Mouse (Mus musculus): ENCODE results near the gene Neurog2. TPM values are rescaled to one million over a fixed set of nuclear protein-coding genes. Genes with fewer than 3 reads are reported as not detected.

Neurog2 gene
- total and polyA plus RNA-seq, 3 experiments: 0.04 TPM; not detected in 2

- TF ChIP-seq TBP (IDR thresholded peaks at IDR 0.05; ENCODE audit: low read depth, low read length): no peak
- no peak for TF ChIP-seq MAZ (IDR thresholded peaks at IDR 0.05; ENCODE audit: low read depth, low read length)
- no peak for TF ChIP-seq HCFC1 (IDR thresholded peaks at IDR 0.05; ENCODE audit: low read depth, low read length)
- TF ChIP-seq NRF1 (IDR thresholded peaks at IDR 0.05; ENCODE audit: insufficient read depth, low read depth, low read length, poor library complexity, severe bottlenecking): no peak
- no peak for TF ChIP-seq ZNF384 (IDR thresholded peaks at IDR 0.05; ENCODE audit: low read depth, low read length)
Observed at GRCm38 (mm10) chr3:127632531-127632930, 404 bp upstream of the Neurog2 start.

DNA sequence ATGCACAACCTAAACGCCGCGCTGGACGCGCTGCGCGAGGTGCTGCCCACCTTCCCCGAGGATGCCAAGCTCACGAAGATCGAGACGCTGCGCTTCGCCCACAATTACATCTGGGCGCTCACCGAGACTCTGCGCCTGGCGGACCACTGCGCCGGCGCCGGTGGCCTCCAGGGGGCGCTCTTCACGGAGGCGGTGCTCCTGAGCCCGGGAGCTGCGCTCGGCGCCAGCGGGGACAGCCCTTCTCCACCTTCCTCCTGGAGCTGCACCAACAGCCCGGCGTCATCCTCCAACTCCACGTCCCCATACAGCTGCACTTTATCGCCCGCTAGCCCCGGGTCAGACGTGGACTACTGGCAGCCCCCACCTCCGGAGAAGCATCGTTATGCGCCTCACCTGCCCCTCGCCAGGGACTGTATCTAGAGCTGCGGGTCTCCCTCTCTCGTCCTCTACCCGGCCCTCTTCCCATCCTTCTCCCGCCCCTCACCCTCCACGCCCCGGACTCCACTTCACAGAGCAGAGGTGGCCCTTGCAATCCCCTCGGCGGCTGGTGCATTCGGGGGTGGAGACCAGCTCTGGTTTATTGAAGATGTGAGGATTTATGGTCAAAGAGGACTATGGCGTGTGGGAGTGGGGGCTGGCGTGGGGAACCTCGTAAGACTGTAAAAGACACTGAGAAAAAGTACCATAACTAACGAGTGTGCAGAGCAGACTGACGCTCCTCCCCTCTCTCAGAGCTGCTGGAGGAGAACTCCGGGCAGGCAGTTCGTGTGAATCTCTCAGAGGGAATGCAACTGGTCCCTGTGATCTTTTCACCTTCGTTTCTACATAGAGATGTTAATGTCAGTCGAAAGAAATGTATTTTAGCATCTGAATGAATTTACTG lies 1.4 kb downstream of the Neurog2 start:
- H3K9me3 ChIP-seq (replicated peaks; ENCODE audit: insufficient read depth, low read length): no peaks in the 10 kb centered on the region
- no peak overlapping the region for H3K9ac ChIP-seq (ENCODE audit: control insufficient read depth, low read depth, low read length, poor library complexity, severe bottlenecking)
- H3K27me3 ChIP-seq (ENCODE audit: control insufficient read depth in 1 of 2, insufficient read depth in 2 of 2, low read length in 2 of 2): peaks cover 4 to 14% of the 10 kb centered on the region in 2 experiments
- no peaks in the 10 kb centered on the region for H3K79me2 ChIP-seq (ENCODE audit: control insufficient read depth, insufficient read depth, low read length, poor library complexity)
- peak overlapping the region in 1 of 2 experiments; percentile 13; a peak in 1 of 4 replicates for H3K4me3 ChIP-seq (ENCODE audit: control insufficient read depth in 1 of 2, insufficient read depth in 1 of 2, low read depth in 2 of 2, low read length in 2 of 2)
- H3K4me1 ChIP-seq (ENCODE audit: control insufficient read depth in 1 of 2, insufficient read depth in 2 of 2, low read length in 2 of 2): no peaks in the 10 kb centered on the region
- TF ChIP-seq MAZ (IDR thresholded peaks at IDR 0.05; ENCODE audit: low read depth, low read length): no peak
- TF ChIP-seq TCF12 (IDR thresholded peaks at IDR 0.05; ENCODE audit: low read depth, low read length): no peak
- no peak for TF ChIP-seq BHLHE40 (IDR thresholded peaks at IDR 0.05; ENCODE audit: borderline replicate concordance, low read depth, low read length)
- peak; percentile 55 for TF ChIP-seq SMC3 (IDR thresholded peaks at IDR 0.05; ENCODE audit: low read depth, low read length)
- peak; percentile 57 to 88 (median 68) for TF ChIP-seq CTCF (IDR thresholded peaks at IDR 0.05 in 2 of 3, conservative IDR thresholded peaks at IDR 0.05 in 1 of 3; ENCODE audit: control insufficient read depth in 1 of 3, insufficient read depth in 1 of 3, low read depth in 2 of 3, low read length in 3 of 3, poor library complexity in 1 of 3, severe bottlenecking in 1 of 3)
- peak; percentile 21; the same call in 1 of the 2 replicates for TF ChIP-seq RAD21 (IDR thresholded peaks at IDR 0.05; ENCODE audit: low read depth, low read length)
- H3K36me3 ChIP-seq (ENCODE audit: control insufficient read depth in 1 of 2, insufficient read depth in 2 of 2, low read length in 2 of 2): no peaks in the 10 kb centered on the region
- no peak overlapping the region for H3K27ac ChIP-seq (ENCODE audit: control insufficient read depth, low read depth, low read length)
- peak; percentile 63 for DNase-seq (ENCODE audit: low read depth, low spot score)

More at GRCm38 (mm10) chr3:127632531-127632930, 404 bp upstream of the Neurog2 start:
- no peaks in the 10 kb centered on the region for H3K79me2 ChIP-seq (ENCODE audit: control insufficient read depth, insufficient read depth, low read length, poor library complexity)
- H3K36me3 ChIP-seq (ENCODE audit: control insufficient read depth in 1 of 2, insufficient read depth in 2 of 2, low read length in 2 of 2): no peaks in the 10 kb centered on the region
- H3K4me1 ChIP-seq (ENCODE audit: control insufficient read depth in 1 of 2, insufficient read depth in 2 of 2, low read length in 2 of 2): no peaks in the 10 kb centered on the region
- peak overlapping the region; percentile 16 to 50; a peak in 3 of 4 replicates for H3K4me3 ChIP-seq (ENCODE audit: control insufficient read depth in 1 of 2, insufficient read depth in 1 of 2, low read depth in 2 of 2, low read length in 2 of 2)
- no peak overlapping the region for H3K9ac ChIP-seq (ENCODE audit: control insufficient read depth, low read depth, low read length, poor library complexity, severe bottlenecking)
- H3K27ac ChIP-seq (ENCODE audit: control insufficient read depth, low read depth, low read length): no peak overlapping the region
- DNase-seq (ENCODE audit: low read depth, low spot score): peak; percentile 55
- no peaks in the 10 kb centered on the region for H3K9me3 ChIP-seq (replicated peaks; ENCODE audit: insufficient read depth, low read length)
- H3K27me3 ChIP-seq (ENCODE audit: control insufficient read depth in 1 of 2, insufficient read depth in 2 of 2, low read length in 2 of 2): peaks cover 4 to 14% of the 10 kb centered on the region in 2 experiments

DNA sequence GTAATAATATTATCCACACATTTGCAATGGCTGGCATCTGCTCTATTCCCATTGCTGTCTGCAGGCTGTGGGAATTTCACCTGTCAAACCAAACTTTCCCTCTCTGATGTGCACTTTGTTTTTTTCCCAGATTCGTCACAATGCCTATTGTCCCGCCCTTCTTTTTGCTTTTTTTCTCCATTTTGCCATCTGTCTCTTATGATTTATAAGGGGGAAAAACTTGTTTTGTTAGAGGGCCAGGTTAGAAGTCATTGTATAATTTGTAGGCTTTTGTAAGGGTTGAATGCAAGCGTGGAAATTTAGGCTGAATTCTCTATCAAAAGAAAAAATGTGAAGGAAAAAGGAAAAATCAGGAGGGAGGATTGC lies 2.0 kb downstream of the Neurog2 start:
- H3K27me3 ChIP-seq (ENCODE audit: control insufficient read depth in 1 of 2, insufficient read depth in 2 of 2, low read length in 2 of 2): peaks cover 4 to 14% of the 10 kb centered on the region in 2 experiments
- H3K9me3 ChIP-seq (replicated peaks; ENCODE audit: insufficient read depth, low read length): no peaks in the 10 kb centered on the region
- no peak for DNase-seq (ENCODE audit: low read depth, low spot score)
- no peaks in the 10 kb centered on the region for H3K79me2 ChIP-seq (ENCODE audit: control insufficient read depth, insufficient read depth, low read length, poor library complexity)
- H3K36me3 ChIP-seq (ENCODE audit: control insufficient read depth in 1 of 2, insufficient read depth in 2 of 2, low read length in 2 of 2): no peaks in the 10 kb centered on the region
- H3K4me3 ChIP-seq (ENCODE audit: control insufficient read depth in 1 of 2, insufficient read depth in 1 of 2, low read depth in 2 of 2, low read length in 2 of 2): no peak overlapping the region
- H3K27ac ChIP-seq (ENCODE audit: control insufficient read depth, low read depth, low read length): no peak overlapping the region
- H3K4me1 ChIP-seq (ENCODE audit: control insufficient read depth in 1 of 2, insufficient read depth in 2 of 2, low read length in 2 of 2): no peaks in the 10 kb centered on the region
- TF ChIP-seq USF1 (IDR thresholded peaks at IDR 0.05; ENCODE audit: low read depth, low read length): no peak
- no peak for TF ChIP-seq JUND (IDR thresholded peaks at IDR 0.05; ENCODE audit: low read depth, low read length)
- TF ChIP-seq NRF1 (IDR thresholded peaks at IDR 0.05; ENCODE audit: insufficient read depth, low read depth, low read length, poor library complexity, severe bottlenecking): no peak
- TF ChIP-seq EP300 (IDR thresholded peaks at IDR 0.05; ENCODE audit: low read depth in 1 of 2, low read length in 2 of 2): no peak
- no peak for TF ChIP-seq GATA1 (IDR thresholded peaks at IDR 0.05; ENCODE audit: low read depth, low read length)
- TF ChIP-seq KAT2A (conservative IDR thresholded peaks at IDR 0.05; ENCODE audit: low read depth, low read length): no peak
- no peak for TF ChIP-seq CHD2 (IDR thresholded peaks at IDR 0.05; ENCODE audit: low read length)
- TF ChIP-seq RCOR1 (IDR thresholded peaks at IDR 0.05; ENCODE audit: low read depth, low read length): no peak
- no peak for TF ChIP-seq POLR2A (IDR thresholded peaks at IDR 0.05; ENCODE audit: control insufficient read depth in 1 of 2, insufficient read depth in 1 of 2, low read depth in 1 of 2, low read length in 2 of 2, poor library complexity in 1 of 2)
- no peak for TF ChIP-seq USF2 (IDR thresholded peaks at IDR 0.05; ENCODE audit: borderline replicate concordance in 1 of 2, insufficient read depth in 1 of 2, low read depth in 1 of 2, low read length in 2 of 2)
- no peak for TF ChIP-seq MEF2A (IDR thresholded peaks at IDR 0.05; ENCODE audit: extremely low read depth, insufficient replicate concordance, low read depth, low read length, poor library complexity, severe bottlenecking)
- no peak for TF ChIP-seq SMC3 (IDR thresholded peaks at IDR 0.05; ENCODE audit: low read depth, low read length)
- no peak overlapping the region for H3K9ac ChIP-seq (ENCODE audit: control insufficient read depth, low read depth, low read length, poor library complexity, severe bottlenecking)

Measured in MEL (cell line).